Mouse (Mus musculus): ENCODE data around the gene Chst11. TPM values are rescaled to one million over a fixed set of nuclear protein-coding genes. Genes with fewer than 3 reads are reported as not detected.

Gene Chst11
- 16.8 and 22.7 TPM in 2 replicates for polyA plus RNA-seq (2012; rRNA removed)

DNA sequence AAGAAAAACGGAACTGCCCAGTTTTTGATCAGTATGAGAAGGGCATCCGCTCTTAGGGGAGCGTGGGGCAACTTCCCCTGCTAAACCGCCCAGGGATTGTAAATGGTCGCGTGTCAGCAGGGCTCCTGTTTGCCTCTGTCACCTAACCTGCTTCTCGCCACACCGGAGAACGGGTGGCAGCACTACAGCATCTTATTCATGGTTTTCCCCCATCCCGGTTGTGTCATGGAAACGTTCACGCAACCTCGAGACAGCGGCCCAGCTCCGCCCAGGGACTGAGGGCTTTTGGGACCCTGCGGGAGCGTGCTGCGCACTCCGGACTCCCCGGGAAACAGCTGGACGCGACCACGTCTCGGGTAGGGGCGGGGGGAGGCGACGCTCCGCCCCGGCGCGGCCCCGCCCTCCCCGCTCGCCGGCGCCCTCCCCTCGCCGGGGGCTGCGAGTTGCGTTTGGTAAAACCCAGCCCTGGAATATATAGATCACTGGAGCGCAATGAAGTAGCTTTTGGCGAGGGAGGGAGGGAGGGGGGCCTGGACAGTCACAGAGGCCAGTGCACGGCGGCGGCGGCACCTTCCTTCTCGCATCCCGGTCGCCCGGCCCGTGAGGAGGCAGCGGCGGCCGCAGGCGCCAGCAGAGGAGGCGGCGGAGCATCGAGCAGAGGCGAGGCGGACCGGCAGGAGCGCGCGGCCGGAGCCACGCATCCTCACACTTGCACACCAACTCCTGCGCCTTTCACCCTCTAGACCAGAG lies at the start of gene Chst11:
Chst11 (plus strand) TSS at position 549 of the 750 bp plus-strand sequence.
- DNase-seq (ENCODE audit: low read depth), result peak; percentile 85
- no peak for TF ChIP-seq CTCF (IDR thresholded peaks at IDR 0.05; ENCODE audit: borderline replicate concordance, extremely low read depth, insufficient read depth, insufficient read length)
- 0 out of 2 replicates have a peak, but pooled peaks have one; percentile 27 for TF ChIP-seq POLR2A (IDR thresholded peaks at IDR 0.05; ENCODE audit: borderline replicate concordance, extremely low read depth, insufficient read depth, insufficient read length, poor library complexity, severe bottlenecking)

DNA sequence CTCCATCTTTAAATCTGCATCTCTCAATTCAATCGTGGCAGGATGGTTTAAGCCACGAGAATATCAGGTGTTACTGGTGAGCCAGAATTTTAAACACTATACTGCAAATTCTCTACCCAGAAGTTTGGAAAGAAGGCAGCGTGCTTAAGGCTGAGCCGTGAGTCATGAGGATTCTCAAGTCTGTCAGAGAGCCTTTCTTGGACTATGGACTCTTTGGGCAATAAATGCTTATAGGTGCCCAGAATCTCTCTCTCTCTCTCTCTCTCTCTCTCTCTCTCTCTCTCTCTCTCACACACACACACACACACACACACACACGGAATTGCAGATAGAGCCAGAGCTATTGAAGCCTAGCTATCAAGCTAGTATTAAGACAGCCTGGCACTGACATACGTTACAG lies 49.5 kb upstream of the Chst11 start:
- DNase-seq (ENCODE audit: low read depth), result no peak
- TF ChIP-seq CTCF (IDR thresholded peaks at IDR 0.05; ENCODE audit: borderline replicate concordance, extremely low read depth, insufficient read depth, insufficient read length) (no peak), POLR2A (IDR thresholded peaks at IDR 0.05; ENCODE audit: borderline replicate concordance, extremely low read depth, insufficient read depth, insufficient read length, poor library complexity, severe bottlenecking) (no peak)

DNA sequence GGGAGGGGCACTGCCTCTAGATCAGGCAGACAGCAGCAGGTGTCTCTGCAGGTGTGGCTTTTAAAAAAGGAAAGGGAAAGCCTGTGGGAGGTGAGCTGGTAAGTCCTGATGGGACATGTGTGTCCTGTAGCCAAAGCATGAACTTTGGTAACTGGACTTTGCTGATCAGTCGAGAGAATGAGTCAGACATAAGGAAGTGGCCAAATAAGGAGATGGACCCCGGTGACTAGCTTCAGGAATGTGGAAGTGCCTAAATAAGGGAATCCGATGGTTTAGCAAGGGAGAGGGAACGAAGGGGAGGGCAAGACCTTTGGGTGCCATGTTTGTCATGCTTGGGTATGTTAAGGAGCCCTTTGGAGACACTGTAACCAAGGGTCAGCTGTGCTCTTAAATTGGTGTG lies 31.9 kb upstream of the Chst11 start:
- TF ChIP-seq POLR2A (IDR thresholded peaks at IDR 0.05; ENCODE audit: borderline replicate concordance, extremely low read depth, insufficient read depth, insufficient read length, poor library complexity, severe bottlenecking) (no peak), CTCF (IDR thresholded peaks at IDR 0.05; ENCODE audit: borderline replicate concordance, extremely low read depth, insufficient read depth, insufficient read length) (no peak)
- DNase-seq (ENCODE audit: low read depth), result no peak

DNA sequence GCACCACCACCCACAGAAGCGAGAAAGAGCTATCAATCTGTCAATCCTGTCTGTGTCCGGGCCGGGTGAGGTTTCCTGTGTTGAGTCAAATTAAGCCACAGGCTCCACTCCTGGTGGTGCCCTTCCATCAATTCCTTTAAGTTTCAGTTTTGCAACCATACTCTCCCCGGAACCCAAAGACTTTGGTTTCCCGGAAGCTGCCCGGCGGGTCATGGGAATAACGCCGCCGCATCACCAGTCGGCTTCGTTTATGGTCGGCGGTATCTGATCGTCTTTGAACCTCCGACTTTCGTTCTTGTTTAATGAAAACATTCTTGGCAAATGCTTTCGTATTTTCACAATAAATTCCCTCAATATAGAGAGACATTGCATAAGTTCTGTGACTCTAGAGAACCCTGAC lies 30.2 kb upstream of the Chst11 start:
- no peak for DNase-seq (ENCODE audit: low read depth)
- no peak for TF ChIP-seq CTCF (IDR thresholded peaks at IDR 0.05; ENCODE audit: borderline replicate concordance, extremely low read depth, insufficient read depth, insufficient read length)
- no peak for TF ChIP-seq POLR2A (IDR thresholded peaks at IDR 0.05; ENCODE audit: borderline replicate concordance, extremely low read depth, insufficient read depth, insufficient read length, poor library complexity, severe bottlenecking)

DNA sequence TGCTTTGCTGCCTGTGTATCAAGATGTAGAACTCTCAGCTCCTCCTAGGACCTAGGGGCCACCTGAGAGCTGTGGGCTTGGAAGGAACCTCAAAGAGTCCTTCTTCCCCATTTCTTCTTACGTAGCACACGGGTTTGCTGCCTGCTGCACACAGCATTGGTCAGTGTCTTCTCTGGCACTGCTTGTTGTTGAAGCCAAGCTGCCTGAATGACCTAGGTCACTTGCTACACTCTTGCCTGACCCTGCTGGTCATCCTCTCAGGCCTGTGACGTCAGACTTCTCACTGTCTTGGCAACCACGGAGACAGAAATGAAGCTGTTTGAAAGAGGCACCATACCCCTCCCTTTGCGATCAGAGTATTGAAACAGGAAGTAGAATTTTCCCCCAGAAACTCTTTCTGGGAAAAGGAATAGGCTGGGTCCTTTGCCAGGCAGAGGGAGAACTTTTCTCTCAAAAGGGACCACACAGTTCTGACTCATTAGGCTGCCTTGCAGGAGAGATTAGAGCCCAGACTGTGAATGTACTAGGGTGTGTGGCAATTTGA lies 27.0 kb upstream of the Chst11 start:
- DNase-seq (ENCODE audit: low read depth), result no peak
- TF ChIP-seq CTCF (IDR thresholded peaks at IDR 0.05; ENCODE audit: borderline replicate concordance, extremely low read depth, insufficient read depth, insufficient read length), result no peak
- no peak for TF ChIP-seq POLR2A (IDR thresholded peaks at IDR 0.05; ENCODE audit: borderline replicate concordance, extremely low read depth, insufficient read depth, insufficient read length, poor library complexity, severe bottlenecking)

DNA sequence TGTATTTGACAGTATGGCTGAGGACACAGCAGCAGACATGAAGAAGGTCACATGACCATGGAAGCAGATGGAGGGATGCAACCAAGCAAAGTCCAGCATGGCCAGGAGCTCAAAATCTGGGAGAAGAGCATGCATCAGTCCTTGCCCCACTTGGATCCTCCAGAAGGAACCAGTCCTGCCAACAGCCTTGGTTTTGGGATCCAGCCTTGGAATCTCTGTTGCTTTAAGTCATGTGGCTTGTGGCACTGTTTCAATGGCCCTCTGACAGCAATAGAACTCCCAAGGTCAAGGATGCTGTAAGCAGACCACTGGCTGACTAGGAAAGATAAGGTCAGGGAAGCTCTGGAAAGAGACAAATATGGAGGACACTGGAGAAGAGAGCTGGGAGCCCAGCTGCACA lies 26.0 kb upstream of the Chst11 start:
- DNase-seq (ENCODE audit: low read depth), result no peak
- TF ChIP-seq POLR2A (IDR thresholded peaks at IDR 0.05; ENCODE audit: borderline replicate concordance, extremely low read depth, insufficient read depth, insufficient read length, poor library complexity, severe bottlenecking) (no peak), CTCF (IDR thresholded peaks at IDR 0.05; ENCODE audit: borderline replicate concordance, extremely low read depth, insufficient read depth, insufficient read length) (no peak)

DNA sequence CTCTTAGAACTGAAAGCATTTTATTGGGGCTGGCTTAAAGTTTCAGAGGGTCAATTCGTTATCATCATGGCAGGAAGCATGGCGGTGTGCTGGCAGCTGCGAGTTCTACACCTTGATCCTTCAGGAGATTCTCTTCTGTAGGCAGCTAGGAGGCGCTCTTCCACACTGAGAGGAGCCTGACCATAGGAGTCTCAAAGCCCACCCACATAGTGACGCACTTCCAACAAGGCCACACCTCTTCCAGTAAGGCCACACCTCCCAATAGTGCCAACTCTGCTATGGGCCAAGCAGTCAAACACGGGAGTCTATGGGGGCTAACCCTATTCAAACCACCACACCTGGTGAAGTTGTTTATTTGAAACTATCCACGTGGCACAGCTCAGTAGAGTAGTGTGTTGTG lies 24.0 kb upstream of the Chst11 start:
- TF ChIP-seq CTCF (IDR thresholded peaks at IDR 0.05; ENCODE audit: borderline replicate concordance, extremely low read depth, insufficient read depth, insufficient read length) (no peak), POLR2A (IDR thresholded peaks at IDR 0.05; ENCODE audit: borderline replicate concordance, extremely low read depth, insufficient read depth, insufficient read length, poor library complexity, severe bottlenecking) (no peak)
- peak; percentile 41 for DNase-seq (ENCODE audit: low read depth)

DNA sequence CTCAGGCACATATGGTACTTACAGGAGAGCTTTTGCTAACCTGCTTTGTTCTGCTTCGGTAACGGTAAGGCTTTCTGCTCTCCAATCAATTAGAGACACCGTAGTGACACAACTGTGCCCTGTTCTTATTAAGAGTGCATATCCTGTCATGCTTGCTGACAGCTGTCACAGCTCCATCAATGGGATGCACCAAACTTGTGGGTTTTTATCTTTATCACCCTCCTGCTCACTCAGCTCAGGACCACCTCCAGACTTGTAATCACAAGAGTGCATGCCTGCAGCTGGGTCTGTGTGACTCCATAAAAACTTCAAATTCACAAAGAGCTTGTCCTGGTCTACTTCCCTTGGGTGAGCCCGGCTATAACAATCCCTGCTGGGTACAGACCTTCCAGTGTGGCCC lies 23.3 kb upstream of the Chst11 start:
- DNase-seq (ENCODE audit: low read depth), result no peak
- no peak for TF ChIP-seq CTCF (IDR thresholded peaks at IDR 0.05; ENCODE audit: borderline replicate concordance, extremely low read depth, insufficient read depth, insufficient read length)
- TF ChIP-seq POLR2A (IDR thresholded peaks at IDR 0.05; ENCODE audit: borderline replicate concordance, extremely low read depth, insufficient read depth, insufficient read length, poor library complexity, severe bottlenecking), result no peak

DNA sequence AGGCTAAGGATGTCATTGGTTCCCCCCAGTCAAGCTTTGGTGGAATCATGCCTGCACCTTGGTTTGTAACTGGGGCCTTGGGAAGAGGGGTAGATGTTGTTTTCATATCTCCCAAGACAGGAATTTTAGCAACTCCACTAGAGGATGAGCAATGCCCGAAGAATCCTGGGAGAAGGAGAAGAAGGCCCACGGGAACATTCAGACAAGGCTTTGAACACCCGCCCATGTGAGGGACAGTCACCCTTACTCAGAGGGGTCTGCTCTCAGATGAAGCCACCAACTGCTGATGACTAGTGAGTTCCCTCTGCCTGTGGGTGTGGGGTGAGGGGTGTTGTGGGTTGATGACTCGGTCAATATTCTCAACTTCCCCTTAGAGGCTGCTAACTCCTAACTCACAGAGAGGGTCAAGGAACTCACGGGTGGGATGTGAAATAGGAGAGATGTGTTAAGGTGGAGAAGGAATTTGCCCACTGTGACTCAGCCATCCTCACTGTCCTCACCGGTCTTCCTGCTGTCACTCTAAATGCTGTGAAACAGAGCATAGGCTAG lies 22.8 kb upstream of the Chst11 start:
- TF ChIP-seq POLR2A (IDR thresholded peaks at IDR 0.05; ENCODE audit: borderline replicate concordance, extremely low read depth, insufficient read depth, insufficient read length, poor library complexity, severe bottlenecking) (no peak), CTCF (IDR thresholded peaks at IDR 0.05; ENCODE audit: borderline replicate concordance, extremely low read depth, insufficient read depth, insufficient read length) (no peak)

DNA sequence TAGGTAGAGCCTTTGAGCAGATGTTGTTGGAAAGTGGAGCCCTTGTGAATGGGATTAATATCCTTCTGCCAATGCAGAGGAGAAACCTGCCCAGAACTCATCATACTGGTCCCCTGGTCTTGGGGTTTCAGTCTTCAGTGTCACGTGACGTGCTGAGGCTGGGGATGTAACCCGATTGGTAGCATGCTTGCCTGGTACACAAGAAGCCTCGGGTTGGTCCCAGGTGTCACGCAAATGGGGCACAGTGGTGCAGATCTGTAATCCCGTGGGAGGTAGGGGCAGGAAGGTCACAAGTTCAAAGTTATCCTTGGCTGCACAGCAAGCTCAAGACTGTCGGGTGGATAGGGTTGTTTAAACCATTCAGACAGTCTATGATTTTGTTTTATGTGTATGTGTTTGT lies 20.8 kb upstream of the Chst11 start:
- DNase-seq (ENCODE audit: low read depth), result no peak
- TF ChIP-seq CTCF (IDR thresholded peaks at IDR 0.05; ENCODE audit: borderline replicate concordance, extremely low read depth, insufficient read depth, insufficient read length), result no peak
- TF ChIP-seq POLR2A (IDR thresholded peaks at IDR 0.05; ENCODE audit: borderline replicate concordance, extremely low read depth, insufficient read depth, insufficient read length, poor library complexity, severe bottlenecking), result no peak

More for the DNA sequence above, 22.8 kb upstream of the Chst11 start:
- DNase-seq (ENCODE audit: low read depth), result no peak

DNA sequence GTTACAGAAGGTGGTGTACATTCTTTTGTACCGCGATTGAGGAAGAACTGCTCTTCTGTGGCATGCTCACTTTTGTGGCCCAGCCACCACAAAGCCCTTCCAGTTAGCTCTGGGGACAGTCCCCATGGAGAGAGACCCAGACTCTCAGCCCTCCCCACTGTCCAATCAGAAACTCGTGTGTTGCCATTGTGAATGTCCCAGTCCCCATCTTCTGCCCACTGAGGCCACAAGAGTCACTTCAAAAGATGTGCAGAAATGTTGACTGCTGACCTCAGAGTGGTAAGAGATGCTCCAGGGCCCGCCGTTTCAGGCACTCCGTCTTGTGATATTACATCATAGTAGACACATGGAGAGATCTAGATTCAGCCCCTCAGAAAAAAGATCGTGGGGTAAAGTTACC lies 18.6 kb upstream of the Chst11 start:
- DNase-seq (ENCODE audit: low read depth), result no peak
- no peak for TF ChIP-seq CTCF (IDR thresholded peaks at IDR 0.05; ENCODE audit: borderline replicate concordance, extremely low read depth, insufficient read depth, insufficient read length)
- no peak for TF ChIP-seq POLR2A (IDR thresholded peaks at IDR 0.05; ENCODE audit: borderline replicate concordance, extremely low read depth, insufficient read depth, insufficient read length, poor library complexity, severe bottlenecking)

DNA sequence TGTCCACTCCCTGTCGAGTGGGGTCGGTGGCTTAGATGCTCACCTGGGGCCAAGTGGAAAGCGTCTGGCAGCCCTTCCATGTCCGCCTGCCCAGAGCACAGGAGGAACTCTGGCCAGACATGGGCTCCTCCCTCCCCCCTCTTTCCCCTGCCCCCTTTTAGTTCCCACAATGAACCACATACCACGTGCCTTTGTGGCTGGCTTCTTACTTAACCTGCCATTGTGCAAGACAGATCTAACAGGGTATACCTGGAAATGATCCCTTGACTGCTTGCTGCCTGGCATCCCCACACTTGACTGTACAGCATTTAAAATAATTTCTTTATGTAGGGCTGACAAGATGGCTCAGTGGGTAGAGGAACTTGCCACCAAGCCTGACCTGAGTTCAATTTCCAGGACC lies 15.7 kb upstream of the Chst11 start:
- DNase-seq (ENCODE audit: low read depth), result no peak

More for the DNA sequence above, 15.7 kb upstream of the Chst11 start:
- TF ChIP-seq POLR2A (IDR thresholded peaks at IDR 0.05; ENCODE audit: borderline replicate concordance, extremely low read depth, insufficient read depth, insufficient read length, poor library complexity, severe bottlenecking) (no peak), CTCF (IDR thresholded peaks at IDR 0.05; ENCODE audit: borderline replicate concordance, extremely low read depth, insufficient read depth, insufficient read length) (no peak)
